ENCODE assay signal across 8 mouse cellular contexts in the genomic region with DNA sequence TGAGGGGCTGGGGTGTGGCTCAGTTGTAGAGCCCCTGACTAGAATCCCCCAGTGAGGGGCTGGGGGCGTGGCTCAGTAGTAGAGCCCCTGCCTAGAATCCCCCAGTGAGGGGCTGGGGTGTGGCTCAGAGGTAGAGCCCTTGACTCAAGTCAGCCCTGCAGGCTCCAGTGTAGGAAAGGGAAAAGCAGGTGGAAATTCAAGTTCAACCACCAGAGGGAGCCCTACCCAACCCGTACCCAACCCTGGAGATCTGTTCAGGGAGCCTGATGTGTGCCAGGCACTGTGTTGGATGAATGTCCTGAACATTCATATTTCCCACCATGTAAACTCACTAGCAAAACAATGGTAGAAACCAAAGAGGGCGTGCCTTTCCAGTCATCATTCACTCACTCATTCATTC.
DNase-seq lines count a peak whose midpoint lies in the region; ATAC-seq and TF ChIP-seq lines count a peak whose summit lies in the region.

No protein-coding gene starts in this region.

- H3K9ac ChIP-seq in kidney, embryonic 15.5 days = no peak overlapping the region

- WGBS in kidney, embryonic 15.5 days = 44% methylated on average over 3 of the region's 3 CpGs
- 38% methylated on average over 3 of the region's 3 CpGs for WGBS in lung, adult 2 months

- no peaks in the 10 kb centered on the region for H3K27me3 ChIP-seq in kidney, embryonic 15.5 days

- H3K4me3 ChIP-seq in kidney, embryonic 15.5 days (replicated peaks) = no peak overlapping the region
- H3K4me3 ChIP-seq in lung, adult 2 months (replicated peaks; ENCODE audit: extremely low read depth, low read depth, low read length) = no peak overlapping the region

- peaks cover 49% of the 10 kb centered on the region for H3K4me1 ChIP-seq in kidney, embryonic 15.5 days
- no peaks in the 10 kb centered on the region for H3K4me1 ChIP-seq in lung, adult 2 months (ENCODE audit: control insufficient read depth, insufficient read depth, low read length)

- TF ChIP-seq POLR2A in lung, adult 2 months (IDR thresholded peaks at IDR 0.05; ENCODE audit: borderline replicate concordance, extremely low read depth, low read depth, low read length) = no peak

- no peak overlapping the region for H3K4me2 ChIP-seq in kidney, embryonic 15.5 days

- no peak overlapping the region for H3K27ac ChIP-seq in kidney, embryonic 15.5 days

- peak; percentile 45; the same call in 1 of the 2 replicates for ATAC-seq in kidney, embryonic 15.5 days (replicated peaks; ENCODE audit: low FRiP score)

- peak; percentile 82 for TF ChIP-seq CTCF in lung, adult 2 months (IDR thresholded peaks at IDR 0.05; ENCODE audit: insufficient read depth, low read length)

- H3K36me3 ChIP-seq in kidney, embryonic 15.5 days = no peaks in the 10 kb centered on the region

- peak; percentile 66 for DNase-seq in 416B (ENCODE audit: low read depth)
- peak; percentile 33 for DNase-seq in MEL-GATA-1-ER (ENCODE audit: extremely low read depth, low read depth)
- DNase-seq in cerebellum, adult 9-10 months = peak; percentile 88
- peak; percentile 61 to 66 for DNase-seq in gastrocnemius, adult 8-10 months (ENCODE audit: low spot score in 2 of 2)
- DNase-seq in lung, adult 2 months = peak; percentile 64
- DNase-seq in ovary, postnatal 36 days (ENCODE audit: low spot score) = peak; percentile 52
- DNase-seq in thymus, postnatal 14 days = peak; percentile 79

- no peaks in the 10 kb centered on the region for H3K9me3 ChIP-seq in kidney, embryonic 15.5 days (replicated peaks)

Comparison
In these comparisons a context has a peak if more than half of its experiments do, and no peak if none do; other contexts are left out.
1. DNase-seq: peak in every context shown above with its lines; median percentile 88 in cerebellum, adult 9-10 months; 79 in thymus, postnatal 14 days; 66 in 416B; 64 in lung, adult 2 months; 64 in gastrocnemius, adult 8-10 months; 52 in ovary, postnatal 36 days; 33 in MEL-GATA-1-ER.